Mouse (Mus musculus) heart, adult 11 months (tissue): ENCODE data around the gene Nmt1.

Experiments used
- DNase-seq: peaks from one replicate; pipeline ENCODE4 v3.0.0; 2022

Gene Nmt1

DNA sequence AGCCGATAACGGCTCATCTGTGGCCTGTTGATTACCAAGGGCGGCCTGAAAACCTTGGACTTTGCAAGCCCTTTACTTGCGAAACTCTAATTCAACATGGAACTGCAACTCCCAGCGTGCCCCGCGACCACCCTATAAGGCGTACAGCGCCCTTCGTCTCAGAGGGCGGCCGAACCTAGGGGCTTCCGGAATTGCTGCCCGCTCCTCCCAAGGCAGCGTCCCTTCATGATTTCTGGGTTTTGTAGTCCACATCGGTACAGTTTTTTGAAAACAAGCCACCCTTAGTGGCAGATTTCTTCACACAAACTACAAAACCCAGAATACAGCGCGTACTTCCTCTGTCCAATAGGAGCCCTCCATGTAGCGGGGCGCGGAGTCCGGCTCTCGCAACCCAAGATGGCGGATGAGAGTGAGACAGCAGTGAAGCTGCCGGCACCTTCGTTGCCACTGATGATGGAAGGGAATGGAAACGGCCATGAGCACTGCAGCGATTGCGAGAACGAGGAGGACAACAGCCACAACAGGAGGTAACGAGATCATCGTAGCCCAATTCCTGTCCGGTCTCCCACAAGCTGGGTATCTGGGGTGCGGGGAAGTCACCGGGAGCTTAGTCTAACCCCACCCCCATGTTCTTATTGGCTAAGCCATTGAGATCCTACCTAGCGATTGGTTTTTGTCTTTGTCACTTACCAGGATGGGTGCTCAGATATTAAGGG, at the start of gene Nmt1, which contains the start of gene Dcakd:
Gene Nmt1 (plus strand): TSS at position 15 of the 716 bp plus-strand sequence.
Gene Dcakd (minus strand): TSS at position 158 of the 716 bp plus-strand sequence.
- peak; percentile 100 for DNase-seq

DNA sequence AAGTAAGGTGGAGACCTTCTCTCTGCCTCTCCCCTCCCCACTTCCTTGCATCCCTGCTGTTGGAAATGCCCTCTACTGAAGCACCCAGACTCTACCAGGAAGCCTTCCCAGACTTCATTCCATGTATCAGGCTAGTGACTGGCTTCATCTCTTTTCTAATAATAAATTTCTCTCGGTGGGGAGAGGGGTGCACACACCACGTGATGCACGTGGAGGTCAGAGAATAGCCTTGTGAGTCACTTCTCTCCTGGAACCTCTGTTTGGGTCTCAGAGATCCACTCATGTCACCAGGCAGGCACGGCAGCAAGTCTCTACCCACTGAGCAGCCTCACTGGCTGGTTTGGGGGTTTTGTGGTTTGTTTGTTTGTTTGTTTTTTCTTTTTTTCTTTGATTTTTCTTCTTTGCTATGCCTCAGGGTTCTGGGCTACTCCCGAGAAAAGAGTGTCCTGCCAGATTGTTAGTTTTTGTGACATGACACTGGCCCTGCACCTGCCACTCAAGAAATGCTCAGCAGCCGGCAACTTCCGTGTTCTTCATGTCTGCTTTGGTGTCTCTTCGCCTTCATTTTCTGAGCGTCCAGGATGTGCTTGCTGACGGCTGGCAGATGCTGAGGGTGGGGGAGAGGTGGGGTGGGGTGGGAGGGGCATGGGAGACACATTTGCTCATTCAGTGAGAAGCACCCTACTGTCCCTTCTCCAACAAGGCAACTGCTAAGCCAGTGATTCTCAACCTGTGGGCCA, 46.7 kb upstream of the Nmt1 start:
- DNase-seq = peak; percentile 79

DNA sequence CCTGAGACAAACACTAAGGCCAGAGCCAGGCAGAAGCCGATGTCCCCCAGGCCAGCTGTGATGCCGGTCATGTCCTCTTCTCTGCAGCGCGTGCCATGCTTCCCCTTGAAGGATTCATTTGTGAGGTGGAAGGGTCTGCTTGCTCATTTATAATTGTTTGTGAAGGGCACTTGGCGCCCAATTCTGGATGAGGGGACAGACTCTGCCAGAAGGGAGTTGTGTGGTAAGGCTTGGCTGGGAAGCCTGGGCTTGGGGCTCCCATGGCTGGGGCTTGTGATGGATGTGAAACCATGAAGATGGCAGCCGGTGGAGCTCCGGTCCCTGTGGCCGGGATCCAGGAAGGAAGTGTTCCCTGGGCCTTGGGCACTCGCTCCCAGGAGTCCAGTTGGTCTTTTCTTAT, 43.9 kb upstream of the Nmt1 start:
- DNase-seq = no peak

DNA sequence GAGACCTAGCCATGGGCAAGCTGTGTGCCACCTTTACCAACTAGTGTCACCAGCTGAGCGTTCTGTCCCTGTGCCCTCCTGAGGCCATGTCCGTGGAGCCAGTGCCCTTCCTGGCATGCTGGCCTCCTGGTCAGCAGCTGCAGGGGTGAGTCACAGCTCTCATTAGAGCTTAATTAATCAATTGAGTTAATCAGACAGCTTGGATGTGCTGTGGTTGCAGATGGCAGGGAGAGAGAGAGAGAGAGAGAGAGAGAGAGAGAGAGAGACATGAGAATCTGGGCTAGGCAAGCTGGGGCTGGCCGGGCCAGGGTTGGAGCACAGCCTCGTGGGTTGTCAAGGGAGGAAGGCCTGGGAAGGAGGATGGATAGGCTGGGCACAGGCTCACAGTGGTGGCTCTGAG, 43.4 kb upstream of the Nmt1 start:
- no peak for DNase-seq

DNA sequence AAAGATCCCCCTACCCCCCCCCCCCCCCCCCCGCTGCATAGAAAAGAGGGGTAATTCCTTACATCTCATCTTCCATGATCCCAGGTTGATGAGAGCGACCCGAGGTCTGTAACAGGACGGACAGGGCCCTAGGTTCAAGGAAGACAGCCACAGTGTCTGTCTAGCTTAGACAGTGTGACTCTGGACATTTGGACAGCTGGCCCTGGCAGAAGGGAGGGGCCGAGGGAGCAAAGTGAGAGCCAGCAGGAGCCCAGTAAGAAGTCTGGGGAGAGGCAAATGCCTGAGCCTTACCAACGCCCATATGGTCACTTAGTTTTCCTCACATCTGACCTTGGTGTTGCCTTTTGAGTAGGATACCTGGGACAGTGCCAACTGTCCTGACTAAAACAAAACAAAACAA, 42.8 kb upstream of the Nmt1 start:
- peak; percentile 79 for DNase-seq

DNA sequence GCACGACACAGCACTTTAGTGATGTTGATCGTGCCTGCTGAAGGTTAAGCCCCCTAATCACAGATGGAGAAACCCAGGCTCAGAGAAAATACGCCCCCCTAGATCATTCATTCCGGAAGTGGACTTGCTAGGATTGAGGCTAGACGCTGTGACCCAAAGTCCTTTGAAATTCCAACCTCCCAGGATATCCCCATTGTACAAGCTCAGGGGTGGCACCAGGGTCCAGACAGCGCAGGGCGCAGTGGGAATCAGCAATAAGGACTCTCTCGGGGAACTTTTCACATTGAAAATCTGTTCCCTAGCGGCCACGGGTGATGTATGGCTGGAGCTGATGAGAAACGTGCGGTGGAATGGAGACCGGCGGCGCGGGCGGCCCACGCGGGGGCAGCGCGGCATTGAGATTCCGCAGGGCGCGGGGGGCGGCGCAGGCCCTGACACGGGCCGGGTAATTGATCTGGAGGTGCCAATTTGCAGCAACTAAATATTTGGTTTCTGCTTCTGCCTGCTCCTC, 38.3 kb upstream of the Nmt1 start:
- DNase-seq = peak; percentile 86

DNA sequence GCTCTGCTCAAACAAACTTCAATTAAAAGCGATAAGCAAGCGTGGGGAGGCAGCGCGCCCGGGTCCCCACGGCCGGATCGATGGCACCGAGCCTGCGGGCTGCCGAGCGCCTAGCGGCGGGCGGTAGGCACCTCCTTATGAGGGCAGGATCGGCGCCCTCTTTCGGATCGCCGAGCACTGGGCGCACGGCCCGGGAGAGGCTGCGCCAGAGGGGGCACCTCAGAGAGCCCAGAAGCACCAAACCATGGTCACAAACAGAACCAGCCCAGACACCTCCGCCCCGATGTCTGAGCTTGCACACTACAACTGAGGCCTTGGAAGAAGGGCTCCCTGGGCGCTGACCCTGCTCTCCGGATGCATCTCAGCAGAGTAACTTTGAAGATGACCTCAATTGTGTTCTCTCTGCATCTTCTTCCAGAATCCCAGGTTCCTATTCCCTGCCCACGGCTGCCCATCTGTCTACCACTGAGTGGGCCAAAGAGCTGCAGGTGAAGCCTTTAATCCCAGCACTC, 37.8 kb upstream of the Nmt1 start:
- DNase-seq = peak; percentile 91

DNA sequence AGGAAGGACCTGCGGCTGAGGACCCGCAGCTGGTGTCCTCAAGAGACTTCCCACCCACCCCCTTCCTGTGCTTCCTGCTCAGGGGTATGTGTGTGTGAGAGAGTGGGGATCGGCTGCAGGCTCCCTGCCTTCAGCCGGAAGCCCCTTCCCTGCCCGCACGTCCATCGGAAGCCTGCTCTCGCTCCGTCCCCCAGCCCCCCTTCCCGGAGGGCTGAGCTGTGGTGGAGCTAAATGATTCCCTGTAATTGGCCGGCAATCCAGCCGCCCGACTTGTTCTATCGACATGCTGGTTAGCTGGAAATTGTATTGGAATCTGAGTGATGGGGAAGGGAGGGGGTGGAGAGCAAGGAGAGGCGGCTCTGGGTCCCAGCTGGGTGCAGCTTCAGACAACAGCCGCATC, 36.3 kb upstream of the Nmt1 start:
- DNase-seq = peak; percentile 86

DNA sequence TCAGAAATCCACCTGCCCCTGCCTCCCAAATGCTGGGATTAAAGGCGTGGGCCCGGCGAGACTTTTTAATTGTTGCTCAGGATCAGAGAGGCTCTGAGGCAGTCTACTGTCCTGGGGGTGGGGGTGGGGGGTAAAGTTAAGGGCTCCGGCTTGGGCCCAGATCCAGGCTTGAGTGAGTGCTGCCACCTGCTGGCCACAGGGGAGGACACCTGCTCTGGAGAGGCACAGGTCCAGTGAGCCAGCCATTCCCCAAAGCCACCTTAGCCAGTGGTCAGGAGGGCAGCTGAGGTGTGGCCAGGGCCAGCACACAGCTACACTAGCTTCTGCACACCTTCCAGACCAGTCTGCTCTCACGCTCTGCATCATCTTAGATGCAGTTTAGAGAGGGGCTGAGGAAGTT, 35.0 kb upstream of the Nmt1 start:
- peak; percentile 92 for DNase-seq

DNA sequence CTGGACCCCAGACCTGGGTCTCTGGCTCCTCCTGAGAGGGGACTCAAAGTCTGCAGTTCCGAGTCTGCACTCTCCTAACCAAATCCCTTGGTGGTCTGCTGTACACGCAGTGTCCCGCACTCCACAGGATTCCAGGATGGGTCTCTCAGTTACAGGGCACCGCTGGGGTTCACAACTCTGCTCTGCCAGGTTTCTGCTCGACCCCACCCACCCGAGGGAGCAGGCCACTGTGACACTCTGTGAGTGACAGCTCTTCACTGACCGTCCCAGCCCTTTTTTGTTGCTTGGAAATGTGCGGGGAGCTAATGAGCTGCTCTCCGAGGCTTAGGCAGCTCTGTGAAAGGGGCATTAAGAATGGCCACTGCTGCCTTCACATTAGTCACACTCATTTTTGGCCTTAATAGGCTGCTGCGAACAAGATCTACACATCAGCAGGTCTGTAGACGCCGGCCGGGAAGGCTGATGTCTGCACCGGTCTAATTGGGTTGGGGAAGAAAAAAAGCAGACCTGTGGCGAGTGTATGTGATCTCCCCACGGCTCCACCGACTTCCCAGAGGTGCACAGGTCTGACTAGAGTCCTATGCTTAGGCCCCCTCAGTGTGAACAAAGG, 34.5 kb upstream of the Nmt1 start:
- no peak for DNase-seq

DNA sequence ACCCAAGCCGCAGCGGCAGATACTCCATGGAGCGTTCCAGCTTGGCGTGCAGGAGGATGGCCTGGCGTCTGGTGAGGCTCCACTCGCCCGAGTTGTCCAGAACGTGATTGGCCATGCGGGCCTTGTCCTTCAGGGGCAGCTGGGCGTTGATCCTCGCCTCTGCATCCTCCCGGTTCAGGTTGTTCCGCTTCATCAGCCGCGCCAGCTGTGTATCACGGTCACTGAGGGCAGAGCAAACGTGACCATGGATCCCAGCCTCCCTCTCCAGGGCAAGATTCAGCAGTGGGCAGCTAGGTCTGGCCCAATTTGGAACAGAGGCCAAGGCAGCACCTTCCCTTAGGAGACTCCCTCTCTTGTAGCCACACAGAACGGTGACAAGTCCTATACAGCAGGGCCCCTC, 33.0 kb upstream of the Nmt1 start:
- DNase-seq = peak; percentile 90

DNA sequence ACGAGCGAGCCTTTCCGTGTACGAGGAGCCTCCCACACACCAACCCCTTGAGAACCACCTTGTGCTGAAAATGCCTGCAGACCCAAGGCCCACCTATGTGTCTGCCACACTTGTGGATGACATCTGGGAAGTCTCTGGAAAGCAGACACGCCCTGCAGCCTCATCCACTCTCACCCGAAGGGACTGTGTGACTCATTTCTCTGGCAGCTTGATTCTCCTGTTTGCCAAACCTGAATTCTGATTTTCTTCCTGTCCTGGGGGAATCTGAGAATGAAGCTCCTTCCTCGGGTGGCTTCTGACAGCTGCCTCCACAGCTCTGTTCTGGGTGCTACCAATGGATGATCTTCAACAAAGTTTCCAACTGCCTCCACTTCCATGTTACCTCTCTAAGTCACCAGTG, 31.6 kb upstream of the Nmt1 start:
- DNase-seq = peak; percentile 96

DNA sequence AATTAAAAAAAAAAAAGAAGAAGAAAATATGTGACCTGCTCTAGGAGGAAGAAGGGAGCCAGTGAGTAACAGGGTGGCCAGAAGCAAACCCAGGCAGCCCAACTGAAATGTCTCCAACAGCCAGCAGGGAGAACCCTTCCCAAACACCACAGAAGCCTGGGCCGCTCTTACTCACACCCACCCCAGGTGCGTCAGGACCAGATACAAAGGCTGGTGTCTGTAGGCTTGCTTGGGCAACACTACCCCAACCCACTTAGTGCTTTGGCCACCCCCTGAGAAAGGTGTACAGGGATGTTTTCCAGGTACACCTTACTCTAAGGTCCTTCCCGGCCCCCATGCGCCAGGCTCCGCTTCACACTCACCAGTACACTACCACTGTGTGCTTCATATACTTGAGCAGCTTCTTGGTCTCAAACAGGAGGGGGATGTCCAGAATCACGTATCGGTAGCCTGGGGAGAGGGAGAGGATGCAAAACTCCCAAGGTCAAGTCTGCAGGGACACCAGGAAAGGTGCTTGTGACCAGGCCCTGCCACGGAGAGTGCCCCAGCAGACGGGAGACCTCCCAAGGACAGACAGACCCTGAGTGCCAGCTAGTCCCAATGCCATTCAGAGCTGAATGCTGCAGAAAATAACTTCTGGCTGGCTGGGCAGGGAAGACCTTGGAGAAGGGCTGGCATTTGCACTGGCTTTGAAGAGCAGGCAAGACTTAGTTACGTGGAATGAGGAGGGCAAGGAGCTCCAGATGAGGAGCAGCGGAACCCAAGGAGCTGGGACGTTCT, 30.8 kb upstream of the Nmt1 start:
- DNase-seq = peak; percentile 96

DNA sequence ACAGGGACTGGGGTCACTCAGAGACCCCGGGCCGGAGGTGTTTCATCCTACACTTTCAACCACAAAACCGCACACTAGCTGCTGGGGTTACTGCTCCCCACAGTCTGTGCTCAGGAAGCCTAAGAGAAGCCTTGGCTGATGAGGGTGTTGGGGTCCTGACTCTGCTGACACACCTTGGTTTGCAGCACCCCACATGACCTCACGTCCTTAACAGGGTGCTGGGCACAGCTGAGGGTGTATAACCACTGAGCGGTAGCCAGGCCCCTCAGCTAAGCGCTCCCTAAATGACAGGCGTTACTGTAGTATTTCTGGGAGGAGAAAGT, 29.8 kb upstream of the Nmt1 start:
- DNase-seq = no peak

DNA sequence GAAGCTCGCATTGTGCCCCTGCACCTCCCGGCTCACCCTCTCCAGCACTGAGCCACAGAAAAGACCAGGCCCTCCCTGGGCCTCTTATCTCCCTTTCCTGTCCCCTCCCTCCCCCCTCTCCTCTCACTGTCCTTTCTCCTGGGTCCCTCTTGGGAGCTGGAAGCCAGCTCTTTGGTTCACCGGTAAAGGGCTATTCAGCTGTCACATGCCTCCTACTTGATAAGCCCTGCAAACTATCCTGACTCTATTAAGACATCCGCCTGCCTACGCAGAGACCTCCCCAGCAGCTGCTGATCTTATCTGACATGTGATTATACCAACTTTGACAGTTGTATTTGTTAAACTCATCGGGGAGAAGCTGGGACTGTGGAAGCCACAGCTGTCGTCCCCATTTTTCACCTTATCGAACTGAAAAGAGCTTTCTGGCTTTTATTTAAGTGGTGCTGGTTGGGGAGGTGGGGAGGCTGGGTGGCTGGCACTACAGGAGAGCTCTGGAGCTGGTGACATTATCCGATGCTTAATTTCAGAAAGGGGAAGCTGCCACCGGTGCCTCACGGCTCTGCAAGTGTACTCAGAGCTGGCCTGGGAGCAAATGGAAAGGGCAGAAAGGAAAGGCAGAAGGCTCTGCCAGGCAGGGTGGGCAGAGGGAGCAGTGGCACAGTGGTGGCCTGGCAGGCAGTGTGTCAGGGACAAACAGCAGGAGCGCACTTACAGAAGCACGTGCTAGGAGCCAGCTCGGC, 29.2 kb upstream of the Nmt1 start:
- peak; percentile 97 for DNase-seq

DNA sequence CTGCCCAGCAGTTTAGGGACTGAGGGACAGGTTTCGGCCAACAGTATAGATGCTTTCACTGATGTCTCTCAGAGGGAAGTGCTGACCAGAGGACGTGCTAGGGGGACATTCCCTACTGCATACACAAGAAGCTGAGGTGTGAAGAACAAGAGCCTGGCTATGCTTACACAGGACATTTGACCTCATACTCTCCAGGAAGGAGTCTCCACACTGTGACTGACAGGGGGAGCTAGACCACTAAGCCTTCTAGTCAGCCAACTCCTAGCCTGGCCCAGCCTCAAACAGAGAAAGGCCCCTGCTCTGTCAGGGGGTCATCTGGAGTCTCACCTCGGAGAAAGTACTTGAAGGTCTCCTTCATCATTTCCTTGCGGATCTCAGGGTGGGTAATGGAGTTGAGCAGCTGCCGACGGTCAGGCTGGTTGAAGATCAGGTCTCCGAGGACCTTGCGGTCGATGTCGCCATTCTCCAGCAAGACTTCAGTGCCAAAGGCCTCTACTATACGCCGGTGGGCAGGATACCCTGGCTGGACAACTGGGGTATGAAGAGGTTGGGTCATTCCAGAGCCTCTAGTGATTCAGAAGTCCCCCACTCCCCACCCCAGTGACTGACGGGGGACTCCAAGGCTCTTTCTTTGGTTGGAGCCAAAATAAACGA, 28.5 kb upstream of the Nmt1 start:
- peak; percentile 91 for DNase-seq

DNA sequence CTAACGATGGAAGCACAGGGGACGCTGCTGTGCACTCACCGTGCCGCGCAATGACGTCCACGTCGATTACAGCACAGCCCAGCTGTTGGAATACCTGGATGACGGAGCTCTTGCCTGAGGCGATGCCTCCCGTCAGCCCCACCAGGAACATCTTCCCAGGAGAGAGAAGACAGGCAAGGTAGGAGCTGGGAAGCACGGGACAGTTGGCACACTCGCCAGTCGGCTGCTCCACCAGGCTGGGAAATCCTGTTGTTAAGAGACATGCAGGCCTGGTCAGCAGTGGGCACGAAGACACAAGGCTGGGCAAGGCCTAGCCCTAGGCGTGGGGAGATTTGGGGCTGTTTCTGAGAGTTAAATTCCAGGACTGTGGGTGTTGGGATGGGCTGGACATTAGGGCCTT, 27.9 kb upstream of the Nmt1 start:
- peak; percentile 90 for DNase-seq

DNA sequence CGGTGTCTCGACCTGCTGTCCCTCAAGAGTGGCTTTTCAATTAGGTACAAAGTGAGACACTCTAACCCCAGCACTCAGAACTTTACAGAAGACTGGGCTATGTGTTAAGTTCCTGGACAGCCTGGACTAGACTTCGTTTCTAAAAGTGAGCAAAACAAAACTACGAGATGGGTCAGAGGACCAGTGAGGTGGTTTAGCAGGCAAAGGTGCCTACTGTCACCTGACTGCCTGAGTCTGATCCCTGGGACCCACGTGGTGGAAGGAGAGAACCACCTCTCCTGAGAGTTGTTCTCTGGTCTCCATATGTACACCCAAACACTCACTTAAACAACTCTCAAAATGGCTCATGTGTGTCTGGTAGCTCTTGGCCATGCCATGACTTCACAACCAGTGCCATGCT, 26.9 kb upstream of the Nmt1 start:
- peak; percentile 86 for DNase-seq

DNA sequence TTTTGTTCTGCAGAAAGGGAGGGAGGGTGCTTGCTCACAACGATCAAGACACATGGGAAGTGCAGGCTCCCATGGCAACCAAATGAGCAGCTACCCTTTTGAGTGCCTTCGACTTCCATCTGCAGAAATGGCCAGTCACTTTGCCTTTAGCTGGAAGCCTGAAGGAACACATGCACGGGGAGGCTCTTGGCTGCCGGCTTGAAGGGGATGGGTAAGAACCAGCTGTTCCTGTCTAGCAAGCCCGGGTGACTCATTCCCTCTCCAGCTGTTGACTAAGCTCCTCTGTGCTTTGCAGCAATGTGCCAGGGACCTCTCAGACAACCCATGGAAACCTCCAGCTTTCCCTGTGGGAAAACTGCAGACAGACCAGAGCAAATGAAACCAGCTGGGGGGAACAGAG, 24.8 kb upstream of the Nmt1 start:
- DNase-seq = peak; percentile 99

DNA sequence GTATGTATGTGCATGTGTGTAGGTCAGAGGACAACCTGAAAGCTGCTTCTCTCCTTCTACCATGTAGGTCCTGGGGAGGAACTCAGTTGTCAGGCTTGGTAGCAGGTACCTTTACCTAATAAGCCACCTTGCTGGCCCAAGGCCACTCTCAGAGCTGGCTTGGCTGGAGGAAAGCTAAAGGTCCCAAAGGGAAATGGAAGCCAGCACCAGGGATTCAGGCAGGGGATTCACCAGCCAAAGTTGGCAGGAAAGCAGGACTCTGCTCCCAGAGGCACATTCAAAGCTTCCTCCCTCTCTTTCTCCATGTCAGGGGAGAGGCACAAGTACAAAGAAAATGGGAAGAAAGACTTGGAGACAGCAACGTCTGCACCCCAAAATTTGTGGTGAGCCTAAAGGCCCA, 23.1 kb upstream of the Nmt1 start:
- DNase-seq = peak; percentile 93

DNA sequence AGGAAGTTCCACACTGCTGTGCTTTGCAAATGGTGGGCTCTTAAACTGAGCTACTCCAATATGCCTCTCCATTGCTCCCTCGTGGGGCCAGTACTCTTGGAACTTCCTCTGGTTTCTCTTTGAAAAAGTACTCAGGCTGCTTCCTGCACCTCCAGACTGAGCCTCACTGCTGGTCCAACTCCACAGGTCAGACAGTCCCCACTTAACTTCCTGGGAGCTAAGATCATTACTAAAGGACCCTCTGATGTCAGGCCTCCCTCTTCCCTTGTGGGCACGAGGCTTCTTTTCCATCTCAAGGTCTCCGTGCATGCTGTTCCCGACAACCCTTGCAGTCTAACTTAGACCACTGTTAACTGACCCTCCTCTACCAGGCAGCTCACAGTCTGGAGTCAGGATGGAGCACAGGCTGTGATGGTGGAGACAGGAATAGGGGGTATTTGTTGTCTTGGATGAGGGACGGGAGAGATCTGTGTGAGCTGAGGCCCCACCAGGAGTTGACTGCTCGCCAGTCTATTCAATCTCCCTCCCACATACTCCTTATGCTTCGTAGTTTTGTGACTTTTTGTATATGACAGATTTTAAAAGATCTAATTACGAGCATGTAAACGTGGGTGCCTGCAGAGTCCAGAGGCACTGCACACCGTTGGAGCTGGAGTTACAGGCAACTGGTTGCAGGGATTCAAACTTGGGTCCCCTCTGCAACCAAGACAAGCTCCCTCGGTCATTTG, 22.6 kb upstream of the Nmt1 start:
- DNase-seq = peak; percentile 94
